Mouse (Mus musculus): ENCODE results near the gene Ggt6. TPM values are rescaled to one million over a fixed set of nuclear protein-coding genes. Genes with fewer than 3 reads are reported as not detected.
"Not testable (repeated sequence)": the region's sequence is repeated elsewhere in the genome, so short reads cannot be mapped to it uniquely, and the experiment has no call there.

Gene Ggt6
- polyA plus RNA-seq, 1 experiment from 2014 or later, result not detected

- Histone ChIP-seq H3K9ac (replicated peaks; ENCODE audit: low read length) (no peak overlapping the region), H3K27me3 (ENCODE audit: control insufficient read depth, insufficient read depth, low read length) (no peaks in the 10 kb centered on the region), H3K9me3 (replicated peaks; ENCODE audit: control insufficient read depth, low read length) (no peaks in the 10 kb centered on the region), H3K4me3 (ENCODE audit: low read depth, low read length) (no peak overlapping the region), H3K4me2 (ENCODE audit: low read depth, low read length) (no peak overlapping the region), H3K27ac (replicated peaks; ENCODE audit: low read depth, low read length) (no peak overlapping the region), H3K36me3 (replicated peaks; ENCODE audit: control insufficient read depth, insufficient read depth, low read depth, low read length) (no peaks in the 10 kb centered on the region), H3K4me1 (ENCODE audit: control insufficient read depth, insufficient read depth, low read length) (no peaks in the 10 kb centered on the region)
- ATAC-seq (replicated peaks; ENCODE audit: insufficient number of reproducible peaks, low FRiP score, low TSS enrichment, low read depth) (no peak), DNase-seq (ENCODE audit: low spot score) (no peak)
- 76% methylated on average over 5 of the region's 5 CpGs for WGBS
These were observed 945 bp downstream of the Ggt6 start for GRCm38 (mm10) chr11:72436271-72436670.

GRCm38 (mm10) chr11:72436756-72437650 is 1.7 kb downstream of the Ggt6 start:
- ATAC-seq (replicated peaks; ENCODE audit: insufficient number of reproducible peaks, low FRiP score, low TSS enrichment, low read depth), result no peak
- Histone ChIP-seq H3K9ac (replicated peaks; ENCODE audit: low read length) (no peak overlapping the region), H3K4me1 (ENCODE audit: control insufficient read depth, insufficient read depth, low read length) (no peaks in the 10 kb centered on the region; the same call in 1 of the 2 replicates), H3K4me2 (ENCODE audit: low read depth, low read length) (no peak overlapping the region), H3K27me3 (ENCODE audit: control insufficient read depth, insufficient read depth, low read length) (no peaks in the 10 kb centered on the region), H3K4me3 (ENCODE audit: low read depth, low read length) (no peak overlapping the region), H3K27ac (replicated peaks; ENCODE audit: low read depth, low read length) (no peak overlapping the region), H3K9me3 (replicated peaks; ENCODE audit: control insufficient read depth, low read length) (no peaks in the 10 kb centered on the region), H3K36me3 (replicated peaks; ENCODE audit: control insufficient read depth, insufficient read depth, low read depth, low read length) (no peaks in the 10 kb centered on the region)
- 83% methylated on average over 16 of the region's 16 CpGs for WGBS
- no peak for DNase-seq (ENCODE audit: low spot score)

GRCm38 (mm10) chr11:72438411-72438810 is 3.1 kb downstream of the Ggt6 start:
- H3K27ac ChIP-seq (replicated peaks; ENCODE audit: low read depth, low read length), result no peak overlapping the region
- DNase-seq (ENCODE audit: low spot score), result no peak
- WGBS, result 72% methylated on average over 4 of the region's 4 CpGs

GRCm38 (mm10) chr11:72440597-72440964 is 5.3 kb downstream of the Ggt6 start:
- peak overlapping the region; percentile 90 for H3K9ac ChIP-seq (replicated peaks; ENCODE audit: low read length)
- not testable (repeated sequence) for H3K9me3 ChIP-seq (replicated peaks; ENCODE audit: control insufficient read depth, low read length); DNase-seq (ENCODE audit: low spot score); H3K27me3 ChIP-seq (ENCODE audit: control insufficient read depth, insufficient read depth, low read length); ATAC-seq (replicated peaks; ENCODE audit: insufficient number of reproducible peaks, low FRiP score, low TSS enrichment, low read depth); H3K4me1 ChIP-seq (ENCODE audit: control insufficient read depth, insufficient read depth, low read length)
- peak overlapping the region; percentile 89 for H3K4me3 ChIP-seq (ENCODE audit: low read depth, low read length)
- peak overlapping the region; percentile 53; the same call in 1 of the 2 replicates for H3K27ac ChIP-seq (replicated peaks; ENCODE audit: low read depth, low read length)
- WGBS, result 50% methylated on average over 6 of the region's 6 CpGs
- H3K4me2 ChIP-seq (ENCODE audit: low read depth, low read length), result peak overlapping the region; percentile 36
- H3K36me3 ChIP-seq (replicated peaks; ENCODE audit: control insufficient read depth, insufficient read depth, low read depth, low read length), result peaks cover 13% of the 10 kb centered on the region

More at GRCm38 (mm10) chr11:72438411-72438810, 3.1 kb downstream of the Ggt6 start:
- no peak overlapping the region for H3K4me2 ChIP-seq (ENCODE audit: low read depth, low read length)
- H3K4me1 ChIP-seq (ENCODE audit: control insufficient read depth, insufficient read depth, low read length), result no peaks in the 10 kb centered on the region; the same call in 1 of the 2 replicates
- no peak for ATAC-seq (replicated peaks; ENCODE audit: insufficient number of reproducible peaks, low FRiP score, low TSS enrichment, low read depth)
- no peaks in the 10 kb centered on the region for H3K9me3 ChIP-seq (replicated peaks; ENCODE audit: control insufficient read depth, low read length)
- no peak overlapping the region for H3K9ac ChIP-seq (replicated peaks; ENCODE audit: low read length)
- H3K36me3 ChIP-seq (replicated peaks; ENCODE audit: control insufficient read depth, insufficient read depth, low read depth, low read length), result no peaks in the 10 kb centered on the region
- no peak overlapping the region for H3K4me3 ChIP-seq (ENCODE audit: low read depth, low read length)
- no peaks in the 10 kb centered on the region for H3K27me3 ChIP-seq (ENCODE audit: control insufficient read depth, insufficient read depth, low read length)

- Histone ChIP-seq H3K27ac (replicated peaks; ENCODE audit: low read depth, low read length) (peak within 1 kb of the TSS; percentile 53), H3K9ac (replicated peaks; ENCODE audit: low read length) (peak within 1 kb of the TSS; percentile 90), H3K4me2 (ENCODE audit: low read depth, low read length) (peak within 1 kb of the TSS; percentile 85), H3K4me3 (ENCODE audit: low read depth, low read length) (peak within 1 kb of the TSS; percentile 89), H3K4me1 (ENCODE audit: control insufficient read depth, insufficient read depth, low read length) (no peaks in the 10 kb centered on the region; the same call in 1 of the 2 replicates), H3K36me3 (replicated peaks; ENCODE audit: control insufficient read depth, insufficient read depth, low read depth, low read length) (peaks cover 13% of the 10 kb centered on the region), H3K9me3 (replicated peaks; ENCODE audit: control insufficient read depth, low read length) (no peaks in the 10 kb centered on the region), H3K27me3 (ENCODE audit: control insufficient read depth, insufficient read depth, low read length) (no peaks in the 10 kb centered on the region)
- DNase-seq (ENCODE audit: low spot score) (peak; percentile 98), ATAC-seq (replicated peaks; ENCODE audit: insufficient number of reproducible peaks, low FRiP score, low TSS enrichment, low read depth) (peak; percentile 86)
- WGBS, result under 1% methylated on average over 46 of the region's 46 CpGs
These were observed 5.8 kb downstream of the Ggt6 start, which contains the start of gene Mybbp1a for GRCm38 (mm10) chr11:72440965-72441664. Gene Mybbp1a (plus strand): TSS chr11:72441355.

GRCm38 (mm10) chr11:72446311-72447105 is 11.2 kb downstream of the Ggt6 start:
- ATAC-seq (replicated peaks; ENCODE audit: insufficient number of reproducible peaks, low FRiP score, low TSS enrichment, low read depth) (no peak), DNase-seq (ENCODE audit: low spot score) (peak; percentile 61)
- no peaks in the 10 kb centered on the region for H3K27me3 ChIP-seq (ENCODE audit: control insufficient read depth, insufficient read depth, low read length)
- WGBS, result 84% methylated on average over 6 of the region's 6 CpGs
- H3K36me3 ChIP-seq (replicated peaks; ENCODE audit: control insufficient read depth, insufficient read depth, low read depth, low read length), result peaks cover 35% of the 10 kb centered on the region
- H3K9me3 ChIP-seq (replicated peaks; ENCODE audit: control insufficient read depth, low read length), result no peaks in the 10 kb centered on the region
- H3K4me2 ChIP-seq (ENCODE audit: low read depth, low read length), result no peak overlapping the region
- H3K4me1 ChIP-seq (ENCODE audit: control insufficient read depth, insufficient read depth, low read length), result no peaks in the 10 kb centered on the region; the same call in 1 of the 2 replicates
- H3K9ac ChIP-seq (replicated peaks; ENCODE audit: low read length), result no peak overlapping the region
- no peak overlapping the region for H3K27ac ChIP-seq (replicated peaks; ENCODE audit: low read depth, low read length)
- no peak overlapping the region for H3K4me3 ChIP-seq (ENCODE audit: low read depth, low read length)

GRCm38 (mm10) chr11:72447475-72447874 is 12.1 kb downstream of the Ggt6 start:
- ATAC-seq (replicated peaks; ENCODE audit: insufficient number of reproducible peaks, low FRiP score, low TSS enrichment, low read depth) (no peak), DNase-seq (ENCODE audit: low spot score) (no peak)
- no peak overlapping the region for H3K4me2 ChIP-seq (ENCODE audit: low read depth, low read length)
- peaks cover 35% of the 10 kb centered on the region for H3K36me3 ChIP-seq (replicated peaks; ENCODE audit: control insufficient read depth, insufficient read depth, low read depth, low read length)
- no peaks in the 10 kb centered on the region for H3K4me1 ChIP-seq (ENCODE audit: control insufficient read depth, insufficient read depth, low read length)
- H3K27me3 ChIP-seq (ENCODE audit: control insufficient read depth, insufficient read depth, low read length), result no peaks in the 10 kb centered on the region
- no peak overlapping the region for H3K27ac ChIP-seq (replicated peaks; ENCODE audit: low read depth, low read length)
- H3K4me3 ChIP-seq (ENCODE audit: low read depth, low read length), result no peak overlapping the region
- WGBS, result 92% methylated on average over 8 of the region's 8 CpGs
- no peaks in the 10 kb centered on the region for H3K9me3 ChIP-seq (replicated peaks; ENCODE audit: control insufficient read depth, low read length)
- H3K9ac ChIP-seq (replicated peaks; ENCODE audit: low read length), result no peak overlapping the region
